Mouse (Mus musculus) embryonic facial prominence, embryonic 12.5 days (tissue): ENCODE data around the gene Myh10. TPM values are rescaled to one million over a fixed set of nuclear protein-coding genes. Genes with fewer than 3 reads are reported as not detected.

ENCODE experiments used
- ATAC-seq: fragments of 200-750 bp; cut with Nextera tagmentation; 2 replicates; pipeline ENCODE4 v1.8.0; 2017; ENCODE audit not compliant: insufficient number of reproducible peaks, insufficient read depth, low FRiP score, low TSS enrichment
- H3K27ac ChIP-seq: fragments of 300-500 bp; sonication (generic); 2 replicates; pipeline ENCODE4 v1.5.1; 2016; ENCODE audit warnings: mild to moderate bottlenecking
- H3K27me3 ChIP-seq: fragments of 300-500 bp; sonication (generic); 2 replicates; pipeline ENCODE4 v1.6.1; 2016; ENCODE audit warnings: mild to moderate bottlenecking, moderate library complexity
- H3K36me3 ChIP-seq: fragments of 300-500 bp; sonication (generic); 2 replicates; pipeline ENCODE4 v1.6.1; 2016; ENCODE audit warnings: mild to moderate bottlenecking
- H3K4me1 ChIP-seq: fragments of 300-500 bp; sonication (generic); 2 replicates; pipeline ENCODE4 v1.6.1; 2016
- H3K4me2 ChIP-seq: fragments of 300-500 bp; sonication (generic); replicated peaks from 2 replicates; pipeline ENCODE4 v1.6.1; 2016; ENCODE audit warnings: mild to moderate bottlenecking, moderate library complexity
- H3K4me3 ChIP-seq: fragments of 300-500 bp; sonication (generic); 2 replicates; pipeline ENCODE4 v1.5.1; 2016; ENCODE audit warnings: mild to moderate bottlenecking
- H3K9ac ChIP-seq: fragments of 300-500 bp; sonication (generic); 2 replicates; pipeline ENCODE4 v1.6.1; 2016; ENCODE audit warnings: mild to moderate bottlenecking, moderate library complexity
- H3K9me3 ChIP-seq: fragments of 300-500 bp; sonication (generic); 2 replicates; pipeline ENCODE4 v1.6.1; 2016; ENCODE audit warnings: mild to moderate bottlenecking, moderate library complexity
- WGBS: fragments of 180-500 bp; shearing (Covaris S2); methylation state at CpG from one replicate; pipeline ENCODE4 v1.1.7; 2016; 5-methylcytosine and 5-hydroxymethylcytosine counted together
- polyA plus RNA-seq: library from polyadenylated mRNA; unstranded; fragments of >200 nt; fragmentation: Nextera tagmentation; extraction: Ambion mirVana; gene quantifications from 2 replicates; pipeline ENCODE4 v1.2.1, GENCODE M21; 2016

Myh10 gene
- polyA plus RNA-seq, 1 experiment from 2014 or later, result 169 TPM

DNA sequence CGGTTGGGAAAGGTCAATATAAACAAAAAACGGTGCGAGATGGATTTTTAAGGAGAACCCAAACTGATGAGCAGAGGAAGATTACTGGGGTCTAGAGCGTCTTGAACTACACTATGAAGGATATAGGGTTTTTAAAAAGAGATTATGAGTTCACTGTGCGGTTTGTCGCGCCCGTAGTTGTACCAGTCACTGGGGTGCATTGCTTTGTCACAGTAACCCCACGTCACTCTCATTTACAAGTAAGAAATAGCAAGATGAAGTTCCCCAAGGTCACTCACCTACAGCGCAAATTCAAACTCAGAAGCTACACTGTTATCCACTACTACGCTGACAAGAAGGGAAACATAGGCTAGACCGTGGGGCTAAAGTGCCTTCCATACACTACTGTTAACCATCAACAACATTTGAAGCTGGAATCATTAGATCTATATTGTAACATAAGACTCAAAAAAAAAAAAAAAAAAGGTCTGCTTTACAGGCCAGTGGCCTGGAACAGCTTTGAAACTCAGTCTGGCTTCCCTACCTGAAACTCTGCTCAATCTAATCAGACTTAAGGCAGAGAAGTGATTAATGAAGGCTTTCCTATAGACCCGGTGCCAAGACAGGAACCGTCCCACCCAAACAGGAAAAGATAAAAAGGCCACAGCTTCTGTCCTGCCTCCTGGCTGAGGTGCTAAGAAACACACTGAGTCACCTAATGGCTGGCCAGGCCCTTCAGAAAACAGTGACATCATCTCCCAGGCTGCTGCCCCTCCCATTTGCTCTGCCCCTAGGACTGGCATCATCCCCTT lies 162.4 kb downstream of the Myh10 start:
- H3K36me3 ChIP-seq, result no peaks in the 10 kb centered on the region
- H3K9ac ChIP-seq, result peak overlapping the region; percentile 82
- no peaks in the 10 kb centered on the region for H3K27me3 ChIP-seq
- H3K4me2 ChIP-seq, result peak overlapping the region; percentile 62
- H3K4me1 ChIP-seq, result peaks cover 17% of the 10 kb centered on the region
- H3K27ac ChIP-seq, result peak overlapping the region; percentile 97
- 47% methylated on average over 14 of the region's 14 CpGs for WGBS
- no peak for ATAC-seq
- no peaks in the 10 kb centered on the region for H3K9me3 ChIP-seq
- peak overlapping the region; percentile 70 for H3K4me3 ChIP-seq

DNA sequence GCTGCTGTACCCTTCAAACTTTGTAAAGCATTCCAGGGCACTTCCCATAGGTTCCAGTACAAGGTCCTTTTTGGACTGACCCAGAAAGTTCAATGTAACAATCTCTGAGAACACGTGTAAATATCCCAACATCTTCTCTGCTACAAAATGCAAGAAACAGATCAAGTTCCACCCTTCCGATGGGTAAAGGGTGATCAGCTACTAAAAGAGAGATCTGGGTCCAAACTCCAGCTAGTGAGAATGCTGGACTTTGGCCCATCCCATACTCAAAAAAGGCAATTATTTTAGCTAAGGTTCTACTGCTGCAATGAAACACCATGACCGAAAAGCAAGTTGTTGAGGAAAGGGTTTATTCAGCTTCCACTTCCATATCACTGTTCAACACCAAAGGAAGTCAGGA lies 163.3 kb downstream of the Myh10 start:
- no peak overlapping the region for H3K4me3 ChIP-seq
- no peak overlapping the region for H3K4me2 ChIP-seq
- H3K36me3 ChIP-seq, result no peaks in the 10 kb centered on the region
- no peaks in the 10 kb centered on the region for H3K9me3 ChIP-seq
- no peak for ATAC-seq
- H3K4me1 ChIP-seq, result peaks cover 17% of the 10 kb centered on the region
- no peak overlapping the region for H3K27ac ChIP-seq
- H3K27me3 ChIP-seq, result no peaks in the 10 kb centered on the region
- WGBS, result 81% methylated on average over 3 of the region's 3 CpGs
- no peak overlapping the region for H3K9ac ChIP-seq

DNA sequence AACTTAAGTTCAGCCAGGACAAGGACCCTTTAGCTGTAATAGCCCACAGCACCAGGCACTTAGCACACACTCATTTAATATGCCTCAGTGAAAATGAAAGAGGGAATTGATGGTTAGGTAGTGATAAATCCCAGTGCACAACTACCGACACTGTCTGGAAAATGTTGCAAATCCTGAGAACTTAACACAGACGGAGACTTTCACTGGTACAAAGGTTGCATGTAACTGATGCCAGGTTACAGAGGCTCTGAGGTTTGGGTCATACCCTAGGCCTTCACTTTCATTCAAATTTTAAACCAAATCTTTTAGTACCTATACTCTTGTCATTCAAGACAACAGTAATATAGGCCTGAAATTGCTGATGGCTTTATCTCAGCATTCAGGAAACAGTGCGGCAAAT lies 166.0 kb downstream of the Myh10 start:
- Histone ChIP-seq H3K36me3 (no peaks in the 10 kb centered on the region), H3K9ac (no peak overlapping the region), H3K9me3 (no peaks in the 10 kb centered on the region), H3K4me3 (no peak overlapping the region), H3K4me1 (peaks cover 8% of the 10 kb centered on the region; the same call in 1 of the 2 replicates), H3K27ac (no peak overlapping the region), H3K27me3 (no peaks in the 10 kb centered on the region), H3K4me2 (no peak overlapping the region)
- 83% methylated on average over 3 of the region's 3 CpGs for WGBS
- no peak for ATAC-seq

DNA sequence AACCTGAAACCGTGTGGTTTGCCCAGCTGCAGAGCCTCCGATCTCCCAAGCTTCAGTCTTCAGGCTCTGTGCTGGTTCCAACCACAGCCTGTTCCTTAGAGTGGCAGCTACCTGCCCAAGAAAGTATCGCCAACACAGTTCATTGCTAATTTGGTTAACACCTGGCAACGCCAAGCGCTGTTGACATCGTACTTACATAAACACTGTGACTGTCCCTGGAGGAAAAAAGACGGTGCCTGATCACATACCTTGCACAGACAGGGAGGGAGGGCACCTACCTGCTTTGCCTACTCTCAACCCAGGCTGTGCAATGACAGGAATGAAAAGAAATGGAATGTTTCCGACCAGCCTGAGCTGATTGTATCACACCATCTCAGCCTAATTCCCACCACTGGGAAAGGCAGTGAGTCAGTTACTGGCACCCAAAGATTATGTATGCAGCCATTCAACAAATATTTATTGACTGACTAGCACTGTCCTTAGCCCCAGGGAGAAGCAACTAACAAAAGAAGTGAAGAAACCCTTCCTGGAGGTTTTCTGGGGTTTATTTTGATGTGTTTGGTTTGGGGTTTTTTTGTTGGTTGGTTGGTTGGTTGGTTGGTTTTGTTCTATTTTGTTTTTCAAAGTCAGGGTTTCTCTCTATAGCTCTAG lies 168.7 kb downstream of the Myh10 start:
- no peak for ATAC-seq

DNA sequence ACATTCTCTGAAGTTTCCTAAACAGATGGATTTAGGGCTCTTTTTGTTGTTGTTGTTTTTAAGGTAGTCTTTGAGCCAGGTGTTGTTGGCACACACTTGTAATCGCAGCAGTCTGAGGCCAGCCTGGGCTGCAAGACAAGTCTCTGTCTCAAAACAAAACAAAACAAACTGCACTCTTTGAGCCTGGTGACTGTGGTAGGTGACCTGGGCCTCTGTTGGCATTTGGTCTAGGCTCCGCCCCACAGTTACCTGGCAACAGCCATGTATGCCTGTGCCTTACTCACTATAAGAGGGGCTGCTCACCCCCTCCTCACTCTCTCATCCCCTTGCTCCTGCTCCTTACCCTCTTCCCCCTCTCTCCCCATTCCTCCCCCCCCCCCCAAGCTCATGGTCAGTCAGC lies 170.9 kb downstream of the Myh10 start:
- Histone ChIP-seq H3K4me2 (no peak overlapping the region), H3K27ac (no peak overlapping the region), H3K4me1 (no peaks in the 10 kb centered on the region), H3K36me3 (no peaks in the 10 kb centered on the region), H3K9ac (no peak overlapping the region), H3K4me3 (no peak overlapping the region), H3K27me3 (no peaks in the 10 kb centered on the region), H3K9me3 (no peaks in the 10 kb centered on the region)
- no peak for ATAC-seq
- 68% methylated on average over 2 of the region's 2 CpGs for WGBS

More for the DNA sequence above, 168.7 kb downstream of the Myh10 start:
- Histone ChIP-seq H3K4me3 (no peak overlapping the region), H3K36me3 (no peaks in the 10 kb centered on the region), H3K9me3 (no peaks in the 10 kb centered on the region), H3K9ac (no peak overlapping the region), H3K27ac (no peak overlapping the region), H3K4me2 (no peak overlapping the region), H3K4me1 (no peaks in the 10 kb centered on the region), H3K27me3 (no peaks in the 10 kb centered on the region)
- 78% methylated on average over 8 of the region's 8 CpGs for WGBS

DNA sequence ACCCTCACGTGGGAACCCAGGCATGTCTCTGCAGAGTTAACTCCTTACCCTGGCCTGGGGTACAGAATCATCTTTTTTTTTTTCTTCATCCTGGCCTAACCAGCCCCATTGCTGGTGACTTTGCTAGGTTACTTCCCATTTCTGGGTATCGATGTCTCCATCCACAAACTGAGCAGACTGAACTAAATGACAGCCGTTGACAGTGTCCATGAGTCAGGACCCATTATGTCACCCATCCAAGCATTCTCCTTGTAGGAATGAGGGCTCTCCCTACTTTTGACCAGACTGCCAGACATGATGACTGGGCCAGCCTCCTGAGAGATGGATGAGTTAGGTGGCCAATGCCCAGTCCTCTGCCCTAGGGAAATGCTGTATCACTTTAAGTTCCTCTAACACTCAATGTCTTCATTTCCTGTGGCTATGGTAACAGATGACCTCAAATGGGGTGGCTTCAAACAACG lies 172.3 kb downstream of the Myh10 start:
- Histone ChIP-seq H3K9ac (no peak overlapping the region), H3K27me3 (no peaks in the 10 kb centered on the region), H3K27ac (no peak overlapping the region), H3K4me3 (no peak overlapping the region), H3K4me1 (no peaks in the 10 kb centered on the region), H3K9me3 (no peaks in the 10 kb centered on the region), H3K36me3 (no peaks in the 10 kb centered on the region), H3K4me2 (no peak overlapping the region)
- no peak for ATAC-seq
- 82% methylated on average over 4 of the region's 4 CpGs for WGBS

DNA sequence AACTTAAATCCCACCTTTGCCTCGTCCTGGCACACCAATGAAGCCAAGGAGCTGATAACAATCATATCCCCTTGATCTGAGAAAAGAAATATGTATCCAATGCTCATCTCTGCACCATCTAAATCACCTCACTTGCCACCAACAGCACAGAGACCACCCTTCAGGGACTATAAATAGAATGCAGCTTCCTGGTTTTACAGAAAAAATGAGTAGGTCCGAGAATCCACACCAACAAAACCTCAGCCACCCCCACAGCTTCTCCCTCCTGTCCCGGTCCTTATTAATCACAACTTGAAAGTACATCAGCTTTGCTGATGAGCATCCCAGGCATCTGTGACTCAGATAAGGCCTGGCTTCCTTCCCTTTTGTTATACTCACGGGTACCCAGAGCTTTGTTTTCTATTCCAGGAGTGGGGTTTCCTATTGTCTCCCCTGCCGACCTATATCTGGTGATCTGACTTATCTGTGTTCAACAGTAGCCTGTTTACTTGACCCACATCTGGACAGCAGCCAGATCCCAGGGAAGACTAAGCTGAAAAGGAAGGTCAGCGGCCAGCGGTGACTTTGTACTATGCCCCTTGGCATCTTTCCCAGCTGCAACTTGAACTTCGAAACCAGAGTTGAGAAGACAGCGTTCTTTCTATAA lies 173.3 kb downstream of the Myh10 start:
- Histone ChIP-seq H3K9ac (no peak overlapping the region), H3K27ac (no peak overlapping the region), H3K27me3 (no peaks in the 10 kb centered on the region), H3K4me3 (no peak overlapping the region), H3K9me3 (no peaks in the 10 kb centered on the region), H3K4me2 (no peak overlapping the region), H3K4me1 (no peaks in the 10 kb centered on the region), H3K36me3 (no peaks in the 10 kb centered on the region)
- no peak for ATAC-seq
- 55% methylated on average over 9 of the region's 9 CpGs for whole genome bisulfite sequencing

Other genes starting within 250 kb of the Myh10 start
- 2.3 and 2.5 TPM in 2 replicates for gene Pik3r6, start 188.5 kb upstream of the Myh10 start, polyA plus RNA-seq
- 0.22 and 0.35 TPM in 2 replicates for gene Mfsd6l, start 135.4 kb upstream of the Myh10 start, polyA plus RNA-seq
- gene Ccdc42, start 104.5 kb upstream of the Myh10 start, polyA plus RNA-seq, result 0.40 and 0.41 TPM in 2 replicates
- gene Ndel1, start 180.3 kb downstream of the Myh10 start, polyA plus RNA-seq, result 78.6 and 82.0 TPM in 2 replicates
- gene Rnf222, start 197.0 kb downstream of the Myh10 start, polyA plus RNA-seq, result 0.08 and 0.19 TPM in 2 replicates
- 915 and 939 TPM in 2 replicates for gene Rpl26, start 210.0 kb downstream of the Myh10 start, polyA plus RNA-seq
- not detected in 2 replicates for gene Odf4, start 235.5 kb downstream of the Myh10 start, polyA plus RNA-seq